Mouse (Mus musculus) heart, embryonic 12.5 days (tissue): Measurements from ENCODE around the gene Myog. TPM values are rescaled to one million over a fixed set of nuclear protein-coding genes. Genes with fewer than 3 reads are reported as not detected.

Experiments used
- ATAC-seq: fragments of 200-750 bp; cut with Nextera tagmentation; 2 replicates; pipeline ENCODE4 v1.8.0; 2017; ENCODE audit warnings: moderate TSS enrichment, moderate library complexity; ENCODE audit not compliant: insufficient number of reproducible peaks, low FRiP score
- H3K27ac ChIP-seq: fragments of 300-500 bp; sonication (generic); 2 replicates; pipeline ENCODE4 v1.5.1; 2016; ENCODE audit warnings: mild to moderate bottlenecking, moderate library complexity; ENCODE audit not compliant: poor library complexity, severe bottlenecking
- H3K27me3 ChIP-seq: fragments of 300-500 bp; sonication (generic); replicated peaks from 2 replicates; pipeline ENCODE4 v1.6.1; 2016; ENCODE audit warnings: mild to moderate bottlenecking, moderate library complexity
- H3K36me3 ChIP-seq: fragments of 300-500 bp; sonication (generic); 2 replicates; pipeline ENCODE4 v1.6.1; 2016; ENCODE audit warnings: mild to moderate bottlenecking, moderate library complexity
- H3K4me1 ChIP-seq: fragments of 300-500 bp; sonication (generic); replicated peaks from 2 replicates; pipeline ENCODE4 v1.6.1; 2016; ENCODE audit warnings: mild to moderate bottlenecking
- H3K4me2 ChIP-seq: fragments of 300-500 bp; sonication (generic); 2 replicates; pipeline ENCODE4 v1.6.1; 2016; ENCODE audit warnings: mild to moderate bottlenecking, moderate library complexity
- H3K4me3 ChIP-seq: fragments of 300-500 bp; sonication (generic); 2 replicates; pipeline ENCODE4 v1.5.1; 2016; ENCODE audit warnings: mild to moderate bottlenecking
- H3K9ac ChIP-seq: fragments of 300-500 bp; sonication (generic); 2 replicates; pipeline ENCODE4 v1.6.1; 2016; ENCODE audit warnings: mild to moderate bottlenecking, moderate library complexity
- H3K9me3 ChIP-seq: fragments of 300-500 bp; sonication (generic); replicated peaks from 2 replicates; pipeline ENCODE4 v1.6.1; 2016; ENCODE audit warnings: mild to moderate bottlenecking, moderate library complexity
- WGBS: fragments of 180-500 bp; shearing (Covaris S2); methylation state at CpG from one replicate; pipeline ENCODE4 v1.1.7; 2016; 5-methylcytosine and 5-hydroxymethylcytosine counted together
- polyA plus RNA-seq: library from polyadenylated mRNA; unstranded; fragments of >200 nt; fragmentation: Nextera tagmentation; extraction: Ambion mirVana; gene quantifications from 2 replicates; pipeline ENCODE4 v1.2.1, GENCODE M21; 2016

The Myog gene
- polyA plus RNA-seq, 1 experiment from 2014 or later = 1.2 TPM

DNA sequence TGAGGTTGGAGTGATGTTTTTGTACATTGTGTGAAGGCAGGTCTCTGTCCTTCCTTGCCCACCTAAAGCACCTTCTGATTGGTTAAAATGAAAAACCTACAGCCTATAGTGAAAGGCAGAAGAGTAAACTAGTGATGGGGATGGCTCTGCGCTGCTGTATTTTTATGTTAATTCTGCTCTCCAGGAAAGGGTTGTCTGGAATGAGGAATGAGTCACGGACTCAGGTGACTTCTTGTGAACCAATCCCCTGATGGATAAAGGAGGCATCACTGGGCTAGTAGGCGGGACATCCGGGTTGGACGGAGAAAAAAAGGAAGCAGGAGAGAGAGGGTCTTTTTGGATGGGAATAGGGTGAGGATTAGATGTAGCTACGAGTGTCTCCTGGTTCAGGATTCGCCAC, 19.8 kb upstream of the Myog start:
- Histone ChIP-seq H3K27ac (no peak overlapping the region), H3K9ac (no peak overlapping the region)
- ATAC-seq = no peak

DNA sequence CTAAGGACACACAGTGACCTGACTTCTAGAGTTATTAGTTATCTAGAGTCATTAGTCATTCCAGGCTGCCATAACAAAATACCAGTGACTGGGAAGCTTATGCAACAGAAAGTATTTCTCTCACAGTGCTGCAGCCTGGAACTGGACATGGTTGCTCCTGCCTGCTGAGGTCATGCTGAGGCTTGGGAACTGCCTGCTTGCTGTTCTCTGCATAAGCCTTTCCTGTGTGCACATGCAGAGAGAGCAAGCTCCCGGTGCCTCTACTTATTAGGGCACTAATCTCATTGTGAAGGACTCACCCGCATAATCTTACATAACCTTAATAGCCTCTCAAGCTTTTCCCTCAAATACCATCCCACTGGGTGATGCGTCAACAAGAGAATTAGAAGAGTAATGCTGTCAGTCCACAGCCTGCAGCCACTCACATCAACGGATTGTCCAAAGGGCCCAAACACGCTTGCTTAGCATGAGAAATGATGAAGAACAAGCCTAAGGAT, 17.0 kb upstream of the Myog start:
- Histone ChIP-seq H3K36me3 (no peaks in the 10 kb centered on the region), H3K4me2 (no peak overlapping the region), H3K9ac (no peak overlapping the region), H3K4me3 (no peak overlapping the region), H3K27ac (no peak overlapping the region), H3K27me3 (no peaks in the 10 kb centered on the region), H3K4me1 (peaks cover 20% of the 10 kb centered on the region), H3K9me3 (no peaks in the 10 kb centered on the region)
- 63% methylated on average over 5 of the region's 5 CpGs for WGBS
- ATAC-seq = no peak

More for the DNA sequence above, 19.8 kb upstream of the Myog start:
- no peaks in the 10 kb centered on the region for H3K9me3 ChIP-seq
- WGBS = 77% methylated on average over 7 of the region's 7 CpGs
- H3K4me1 ChIP-seq = no peaks in the 10 kb centered on the region
- H3K4me2 ChIP-seq = no peak overlapping the region
- H3K4me3 ChIP-seq = no peak overlapping the region
- no peaks in the 10 kb centered on the region for H3K27me3 ChIP-seq
- H3K36me3 ChIP-seq = no peaks in the 10 kb centered on the region

- ATAC-seq = 0 out of 2 replicates have a peak, but pooled peaks have one; percentile 22
- 58% methylated on average over 9 of the region's 9 CpGs for WGBS
- no peak overlapping the region for H3K27ac ChIP-seq
Measured at GRCm38 (mm10) chr1:134273493-134274395, 16.0 kb upstream of the Myog start.

DNA sequence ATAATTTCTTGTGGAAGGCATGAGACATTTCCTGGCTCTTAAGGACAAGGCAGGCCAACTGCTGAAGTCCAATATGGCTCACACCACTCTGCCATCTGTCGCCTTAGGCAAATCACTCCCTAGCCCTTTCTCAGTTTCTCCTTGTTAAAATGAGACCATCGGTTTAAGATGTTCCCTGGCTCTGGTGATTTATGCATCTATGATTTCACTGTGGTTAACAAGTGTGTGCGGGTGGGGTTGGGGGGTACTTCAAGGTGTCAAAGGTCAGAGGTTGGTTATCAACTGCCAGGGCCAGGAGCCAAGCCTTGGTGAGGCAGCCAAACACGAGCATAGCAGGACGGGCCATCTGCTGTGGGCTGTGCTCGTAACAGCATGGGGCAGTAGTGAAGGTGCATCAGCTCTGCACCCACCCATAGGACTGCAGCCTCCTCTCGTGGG, 15.3 kb upstream of the Myog start:
- Histone ChIP-seq H3K4me2 (no peak overlapping the region), H3K4me1 (peaks cover 20% of the 10 kb centered on the region), H3K4me3 (no peak overlapping the region), H3K9ac (no peak overlapping the region), H3K27me3 (no peaks in the 10 kb centered on the region), H3K27ac (no peak overlapping the region), H3K36me3 (no peaks in the 10 kb centered on the region), H3K9me3 (no peaks in the 10 kb centered on the region)
- ATAC-seq = no peak
- WGBS = 77% methylated on average over 7 of the region's 7 CpGs

More at GRCm38 (mm10) chr1:134273493-134274395, 16.0 kb upstream of the Myog start:
- Histone ChIP-seq H3K27me3 (no peaks in the 10 kb centered on the region), H3K9ac (no peak overlapping the region), H3K4me3 (no peak overlapping the region), H3K4me1 (peaks cover 20% of the 10 kb centered on the region), H3K4me2 (no peak overlapping the region), H3K36me3 (no peaks in the 10 kb centered on the region), H3K9me3 (no peaks in the 10 kb centered on the region)

DNA sequence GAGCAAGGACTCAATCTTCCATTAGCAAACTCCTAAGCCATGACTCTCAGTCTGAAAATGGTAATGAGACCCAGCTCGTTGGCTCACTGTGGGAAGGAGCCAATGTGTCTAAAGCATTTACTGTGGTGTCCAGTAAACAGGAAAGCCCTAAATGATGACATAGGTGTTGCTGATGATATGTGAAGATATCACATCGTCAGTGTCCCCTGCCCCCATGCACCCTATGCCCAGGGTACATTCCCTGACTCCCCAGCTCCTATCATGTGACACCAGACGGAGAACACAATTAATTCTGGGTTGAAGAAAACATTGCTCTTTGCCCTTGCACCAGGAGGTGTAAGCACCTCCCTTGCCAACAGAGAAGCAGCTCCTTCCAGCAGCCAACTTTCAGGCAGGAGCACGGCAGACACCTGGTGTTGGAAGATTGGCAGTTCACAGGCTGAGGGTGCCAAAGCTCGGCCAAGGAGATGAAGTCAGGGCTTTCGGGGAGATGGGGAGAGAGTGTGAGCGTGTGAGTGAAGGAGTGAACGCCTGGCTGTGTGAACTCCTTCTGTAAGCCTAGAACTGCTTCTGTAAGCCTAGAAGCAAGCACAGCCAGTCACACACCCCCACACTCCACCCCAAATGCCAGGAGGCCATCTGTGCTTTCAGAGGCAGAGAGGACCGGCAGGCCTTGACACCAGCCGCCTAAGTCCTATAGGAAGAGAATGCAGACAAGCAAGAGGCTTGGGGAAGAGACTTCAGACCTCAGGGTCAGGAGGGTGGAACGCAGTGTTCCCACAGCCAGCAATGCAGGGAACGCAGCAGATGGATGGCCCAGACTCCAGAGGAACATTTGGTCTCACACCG, 13.9 kb upstream of the Myog start:
- Histone ChIP-seq H3K9me3 (no peaks in the 10 kb centered on the region), H3K9ac (no peak overlapping the region), H3K27me3 (no peaks in the 10 kb centered on the region), H3K4me1 (peaks cover 20% of the 10 kb centered on the region), H3K27ac (no peak overlapping the region), H3K36me3 (no peaks in the 10 kb centered on the region), H3K4me3 (no peak overlapping the region), H3K4me2 (no peak overlapping the region)
- ATAC-seq = no peak
- WGBS = 62% methylated on average over 13 of the region's 13 CpGs

- 53% methylated on average over 7 of the region's 7 CpGs for WGBS
- no peak for ATAC-seq
- no peaks in the 10 kb centered on the region for H3K9me3 ChIP-seq
- H3K27ac ChIP-seq = no peak overlapping the region
- H3K4me1 ChIP-seq = peaks cover 20% of the 10 kb centered on the region
- no peaks in the 10 kb centered on the region for H3K36me3 ChIP-seq
- no peaks in the 10 kb centered on the region for H3K27me3 ChIP-seq
- no peak overlapping the region for H3K4me3 ChIP-seq
- H3K4me2 ChIP-seq = no peak overlapping the region
- no peak overlapping the region for H3K9ac ChIP-seq
Measured at GRCm38 (mm10) chr1:134276823-134277222, 13.0 kb upstream of the Myog start.

- H3K4me1 ChIP-seq = peaks cover 31% of the 10 kb centered on the region
- no peak overlapping the region for H3K4me2 ChIP-seq
- WGBS = 80% methylated on average over 5 of the region's 5 CpGs
- H3K27ac ChIP-seq = no peak overlapping the region
- no peak overlapping the region for H3K9ac ChIP-seq
- H3K9me3 ChIP-seq = no peaks in the 10 kb centered on the region
- no peaks in the 10 kb centered on the region for H3K27me3 ChIP-seq
- H3K36me3 ChIP-seq = no peaks in the 10 kb centered on the region
- H3K4me3 ChIP-seq = no peak overlapping the region
- ATAC-seq = no peak
Measured at GRCm38 (mm10) chr1:134280174-134280573, 9.6 kb upstream of the Myog start.

- Histone ChIP-seq H3K36me3 (no peaks in the 10 kb centered on the region), H3K4me1 (peaks cover 25% of the 10 kb centered on the region), H3K4me3 (no peak overlapping the region), H3K27me3 (no peaks in the 10 kb centered on the region), H3K9me3 (no peaks in the 10 kb centered on the region), H3K4me2 (no peak overlapping the region), H3K9ac (no peak overlapping the region), H3K27ac (no peak overlapping the region)
- 68% methylated on average over 4 of the region's 4 CpGs for WGBS
- ATAC-seq = no peak
Measured at GRCm38 (mm10) chr1:134281563-134281962, 8.2 kb upstream of the Myog start.

GRCm38 (mm10) chr1:134282342-134282741, 7.4 kb upstream of the Myog start:
- Histone ChIP-seq H3K4me3 (no peak overlapping the region), H3K27ac (no peak overlapping the region), H3K4me2 (no peak overlapping the region), H3K4me1 (peaks cover 17% of the 10 kb centered on the region), H3K9me3 (no peaks in the 10 kb centered on the region), H3K9ac (no peak overlapping the region), H3K36me3 (no peaks in the 10 kb centered on the region), H3K27me3 (no peaks in the 10 kb centered on the region)
- no peak for ATAC-seq
- WGBS = 54% methylated on average over 3 of the region's 3 CpGs

DNA sequence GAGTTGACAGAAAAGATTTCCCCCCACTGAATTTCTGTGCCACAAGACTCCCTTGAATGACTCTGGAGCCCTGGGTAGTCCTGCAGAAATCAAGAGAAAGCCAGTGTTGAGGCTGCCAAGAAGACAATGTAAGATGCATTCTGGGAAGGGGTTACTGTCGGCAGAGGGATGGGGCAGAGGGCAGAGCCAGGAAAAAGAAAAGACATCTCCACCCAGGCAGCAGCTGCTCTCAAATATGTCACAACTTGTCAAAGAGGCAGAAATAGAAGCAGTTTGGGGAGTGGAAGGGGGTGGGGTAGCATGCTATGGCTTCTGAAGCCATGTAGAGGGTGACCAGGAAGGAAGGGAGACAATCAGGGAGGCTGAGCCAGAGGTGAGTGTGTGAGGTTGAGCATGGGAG, 6.7 kb upstream of the Myog start:
- no peak for ATAC-seq
- Histone ChIP-seq H3K27ac (no peak overlapping the region), H3K4me2 (no peak overlapping the region), H3K9me3 (no peaks in the 10 kb centered on the region), H3K27me3 (no peaks in the 10 kb centered on the region), H3K4me1 (peaks cover 13% of the 10 kb centered on the region), H3K4me3 (no peak overlapping the region), H3K9ac (no peak overlapping the region), H3K36me3 (no peaks in the 10 kb centered on the region)
- WGBS = 24% methylated on average over 1 of the region's 1 CpGs
